Mouse (Mus musculus): ENCODE results near the gene Lce1d. TPM values are rescaled to one million over a fixed set of nuclear protein-coding genes. Genes with fewer than 3 reads are reported as not detected.

The Lce1d gene
- polyA plus RNA-seq, 1 experiment: not detected

DNA sequence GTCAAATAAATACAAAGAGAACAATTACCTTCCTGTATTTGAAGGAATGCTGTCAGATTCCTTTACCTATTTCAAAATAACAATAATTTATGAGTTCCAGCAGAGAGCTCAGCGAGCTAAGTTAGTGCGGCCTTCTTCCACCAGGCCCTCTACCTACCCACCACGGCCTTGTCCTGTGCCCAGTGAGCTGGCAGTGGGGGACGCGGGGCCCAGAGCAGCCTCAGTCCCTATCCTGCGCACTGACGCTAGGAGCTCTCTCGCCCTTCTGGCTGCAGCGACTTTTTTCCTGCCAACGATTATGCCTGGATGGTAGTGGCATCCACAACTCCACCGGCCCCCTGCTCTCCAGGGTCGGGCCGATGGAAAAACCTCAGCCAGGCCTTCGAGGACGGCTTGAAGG is 47.2 kb downstream of the Lce1d start:
- Histone ChIP-seq H3K36me3 (ENCODE audit: control insufficient read depth, insufficient read depth) (no peaks in the 10 kb centered on the region), H3K4me3 (ENCODE audit: insufficient read depth, poor library complexity, severe bottlenecking) (no peak overlapping the region), H3K27me3 (ENCODE audit: control insufficient read depth, insufficient read depth, insufficient read length) (no peaks in the 10 kb centered on the region), H3K79me3 (ENCODE audit: low read depth) (no peaks in the 10 kb centered on the region), H3K79me2 (ENCODE audit: control insufficient read depth, insufficient read depth) (no peaks in the 10 kb centered on the region), H3ac (ENCODE audit: control insufficient read depth, insufficient read length, low read depth) (no peak overlapping the region)
- TF ChIP-seq USF1 (IDR thresholded peaks at IDR 0.05; ENCODE audit: low read depth) (no peak), MAX (IDR thresholded peaks at IDR 0.05) (no peak), MYOG (IDR thresholded peaks at IDR 0.05; ENCODE audit: control insufficient read depth, extremely low read depth, insufficient read length) (no peak), FOSL1 (IDR thresholded peaks at IDR 0.05; ENCODE audit: insufficient read depth, low read length, poor library complexity, severe bottlenecking) (no peak)

DNA sequence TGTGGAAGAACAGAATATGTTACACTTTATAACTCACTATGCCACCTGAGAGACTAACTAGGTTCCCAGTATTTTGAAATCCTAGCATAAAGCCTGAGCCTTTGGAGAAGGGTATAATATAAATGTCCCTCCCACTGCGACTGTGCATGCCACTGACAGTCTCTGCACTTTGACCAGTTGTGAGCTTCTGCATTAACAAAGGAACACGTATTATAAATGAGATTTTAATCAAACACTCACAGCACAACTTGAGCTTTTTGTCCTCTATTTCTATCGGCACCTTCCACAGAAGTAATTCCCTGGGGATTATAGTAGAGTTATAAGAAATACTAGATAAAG is 48.4 kb downstream of the Lce1d start:
- Histone ChIP-seq H3K79me3 (ENCODE audit: low read depth) (no peaks in the 10 kb centered on the region), H3ac (ENCODE audit: control insufficient read depth, insufficient read length, low read depth) (no peak overlapping the region), H3K36me3 (ENCODE audit: control insufficient read depth, insufficient read depth) (no peaks in the 10 kb centered on the region), H3K4me3 (ENCODE audit: insufficient read depth, poor library complexity, severe bottlenecking) (no peak overlapping the region), H3K79me2 (ENCODE audit: control insufficient read depth, insufficient read depth) (no peaks in the 10 kb centered on the region), H3K27me3 (ENCODE audit: control insufficient read depth, insufficient read depth, insufficient read length) (no peaks in the 10 kb centered on the region)
- no peak for TF ChIP-seq CEBPB (IDR thresholded peaks at IDR 0.05; ENCODE audit: low read depth)
- TF ChIP-seq MYOG (IDR thresholded peaks at IDR 0.05; ENCODE audit: control insufficient read depth, extremely low read depth, insufficient read length): no peak
- TF ChIP-seq USF1 (IDR thresholded peaks at IDR 0.05; ENCODE audit: low read depth): no peak
- TF ChIP-seq MAX (IDR thresholded peaks at IDR 0.05): no peak
- no peak for TF ChIP-seq FOSL1 (IDR thresholded peaks at IDR 0.05; ENCODE audit: insufficient read depth, low read length, poor library complexity, severe bottlenecking)
- TF ChIP-seq MYOD1 (IDR thresholded peaks at IDR 0.05; ENCODE audit: control insufficient read depth, insufficient read length, low read depth): no peak
- no peak for TF ChIP-seq CTCF (IDR thresholded peaks at IDR 0.05; ENCODE audit: control insufficient read depth, insufficient read depth, insufficient read length)

DNA sequence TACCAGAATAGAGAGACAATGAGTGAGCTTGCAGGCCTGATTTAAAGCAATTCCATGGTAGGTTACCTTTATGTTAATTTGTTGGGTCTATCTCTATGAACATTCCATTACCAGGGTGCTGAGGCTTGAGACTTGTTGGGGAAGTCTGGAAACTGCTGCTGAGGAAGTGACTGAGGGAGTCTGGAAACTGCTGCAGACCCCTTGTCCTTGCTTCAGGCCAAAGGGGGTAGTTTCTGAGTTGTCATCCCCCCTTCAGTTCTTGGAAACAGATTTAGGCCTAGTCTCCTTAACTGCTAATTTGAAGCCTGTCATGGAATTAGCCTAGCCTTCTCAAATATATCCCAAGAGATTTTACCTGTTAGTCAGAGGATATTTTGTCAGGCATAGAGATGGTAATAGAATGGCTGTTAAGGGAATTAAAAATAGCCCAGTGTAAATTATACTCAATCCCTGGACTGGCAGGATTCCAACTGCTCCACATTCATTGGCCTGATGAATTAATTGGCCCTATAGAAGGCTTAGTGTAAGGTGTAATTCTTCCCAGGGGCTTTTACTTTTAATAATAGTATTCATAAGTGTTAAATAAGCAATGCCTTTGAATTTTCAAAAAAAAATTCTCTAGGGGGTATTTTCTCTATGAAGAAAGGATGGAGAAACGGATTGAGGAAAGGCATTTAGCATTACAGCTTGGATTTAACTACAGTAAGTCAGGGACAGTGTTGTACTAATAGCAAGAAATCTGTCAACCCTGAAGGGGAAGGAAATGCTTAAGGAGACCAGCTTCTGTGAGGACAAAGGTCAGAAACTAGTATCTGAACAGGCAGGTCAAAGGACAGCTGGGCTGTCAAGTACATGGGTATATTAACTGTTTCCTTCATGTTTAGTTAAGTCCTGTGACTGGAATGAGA is 49.0 kb downstream of the Lce1d start:
- no peaks in the 10 kb centered on the region for H3K79me2 ChIP-seq (ENCODE audit: control insufficient read depth, insufficient read depth)
- no peaks in the 10 kb centered on the region for H3K79me3 ChIP-seq (ENCODE audit: low read depth)
- H3K27me3 ChIP-seq (ENCODE audit: control insufficient read depth, insufficient read depth, insufficient read length): no peaks in the 10 kb centered on the region
- H3ac ChIP-seq (ENCODE audit: control insufficient read depth, insufficient read length, low read depth): no peak overlapping the region
- no peak for TF ChIP-seq MAX (IDR thresholded peaks at IDR 0.05)
- TF ChIP-seq FOSL1 (IDR thresholded peaks at IDR 0.05; ENCODE audit: insufficient read depth, low read length, poor library complexity, severe bottlenecking): no peak
- no peak for TF ChIP-seq USF1 (IDR thresholded peaks at IDR 0.05; ENCODE audit: low read depth)
- TF ChIP-seq MYOD1 (IDR thresholded peaks at IDR 0.05; ENCODE audit: control insufficient read depth, insufficient read length, low read depth): no peak
- no peak for TF ChIP-seq MYOG (IDR thresholded peaks at IDR 0.05; ENCODE audit: control insufficient read depth, extremely low read depth, insufficient read length)
- TF ChIP-seq CEBPB (IDR thresholded peaks at IDR 0.05; ENCODE audit: low read depth): no peak
- no peak for TF ChIP-seq CTCF (IDR thresholded peaks at IDR 0.05; ENCODE audit: control insufficient read depth, insufficient read depth, insufficient read length)
- H3K36me3 ChIP-seq (ENCODE audit: control insufficient read depth, insufficient read depth): no peaks in the 10 kb centered on the region
- no peak overlapping the region for H3K4me3 ChIP-seq (ENCODE audit: insufficient read depth, poor library complexity, severe bottlenecking)

Other genes with a start within 250 kb of the Lce1d start
- 0.46 TPM for gene Sprr1b, start 248.4 kb downstream of the Lce1d start, polyA plus RNA-seq (2012; fragmentation: generic; extraction: Trizol)
- not detected for gene Sprr3, start 228.5 kb downstream of the Lce1d start, polyA plus RNA-seq (2012; fragmentation: generic; extraction: Trizol)
- gene Sprr1a, start 201.3 kb downstream of the Lce1d start, polyA plus RNA-seq (2012; fragmentation: generic; extraction: Trizol): 23.8 TPM
- gene Sprr4, start 186.7 kb downstream of the Lce1d start, polyA plus RNA-seq (2012; fragmentation: generic; extraction: Trizol): not detected
- not detected for gene 2310046K23Rik, start 152.7 kb downstream of the Lce1d start, polyA plus RNA-seq (2012; fragmentation: generic; extraction: Trizol)
- gene Ivl, start 113.5 kb downstream of the Lce1d start, polyA plus RNA-seq (2012; fragmentation: generic; extraction: Trizol): 0.04 TPM
- gene Smcp, start 98.2 kb downstream of the Lce1d start, polyA plus RNA-seq (2012; fragmentation: generic; extraction: Trizol): not detected
- gene 2210017I01Rik, start 79.7 kb downstream of the Lce1d start, polyA plus RNA-seq (2012; fragmentation: generic; extraction: Trizol): not detected
- not detected for gene Lce6a, start 65.5 kb downstream of the Lce1d start, polyA plus RNA-seq (2012; fragmentation: generic; extraction: Trizol)
- gene Lce1a1, start 38.9 kb downstream of the Lce1d start, polyA plus RNA-seq (2012; fragmentation: generic; extraction: Trizol): not detected
- not detected for gene Lce1b, start 30.3 kb downstream of the Lce1d start, polyA plus RNA-seq (2012; fragmentation: generic; extraction: Trizol)
- gene Lce1a2, start 16.9 kb downstream of the Lce1d start, polyA plus RNA-seq (2012; fragmentation: generic; extraction: Trizol): not detected
- not detected for gene Lce1c, start 8.0 kb downstream of the Lce1d start, polyA plus RNA-seq (2012; fragmentation: generic; extraction: Trizol)
- gene Lce1e, start 21.9 kb upstream of the Lce1d start, polyA plus RNA-seq (2012; fragmentation: generic; extraction: Trizol): not detected
- gene Lce1f, start 33.1 kb upstream of the Lce1d start, polyA plus RNA-seq (2012; fragmentation: generic; extraction: Trizol): 0.83 TPM
- gene Gm38119, start 51.9 kb upstream of the Lce1d start, polyA plus RNA-seq (2012; fragmentation: generic; extraction: Trizol): not detected
- gene Lce1g, start 65.1 kb upstream of the Lce1d start, polyA plus RNA-seq (2012; fragmentation: generic; extraction: Trizol): 14.2 TPM
- gene Lce1h, start 77.9 kb upstream of the Lce1d start, polyA plus RNA-seq (2012; fragmentation: generic; extraction: Trizol): 0.35 TPM
- gene Lce1i, start 91.7 kb upstream of the Lce1d start, polyA plus RNA-seq (2012; fragmentation: generic; extraction: Trizol): not detected
- not detected for gene Lce1j, start 103.3 kb upstream of the Lce1d start, polyA plus RNA-seq (2012; fragmentation: generic; extraction: Trizol)
- not detected for gene Lce1k, start 120.7 kb upstream of the Lce1d start, polyA plus RNA-seq (2012; fragmentation: generic; extraction: Trizol)
- gene Kprp, start 140.0 kb upstream of the Lce1d start, polyA plus RNA-seq (2012; fragmentation: generic; extraction: Trizol): not detected
- not detected for gene Lce1l, start 164.1 kb upstream of the Lce1d start, polyA plus RNA-seq (2012; fragmentation: generic; extraction: Trizol)
- not detected for gene 2310050C09Rik, start 183.0 kb upstream of the Lce1d start, polyA plus RNA-seq (2012; fragmentation: generic; extraction: Trizol)
- gene Lce3a, start 239.0 kb upstream of the Lce1d start, polyA plus RNA-seq (2012; fragmentation: generic; extraction: Trizol): not detected
- not detected for gene Lce3b, start 245.8 kb upstream of the Lce1d start, polyA plus RNA-seq (2012; fragmentation: generic; extraction: Trizol)

Data from C2C12 (cell line).